Mouse (Mus musculus) Patski (cell line): Measurements from ENCODE around the gene Nectin1. TPM values are rescaled to one million over a fixed set of nuclear protein-coding genes. Genes with fewer than 3 reads are reported as not detected.

Source experiments
- ATAC-seq: fragments of 100-300 bp; one replicate; pipeline ENCODE4 v1.8.0; 2021
- CTCF ChIA-PET: fragments of 350-600 bp; sonication (Branson Sonifier 250); formaldehyde crosslinking; loops from one replicate; lab custom pipeline; 2022; ENCODE audit warnings: inconsistent platforms; lab: Charles Lee
- POLR2A ChIA-PET: fragments of 350-600 bp; sonication (Branson Sonifier 250); formaldehyde crosslinking; loops from one replicate; lab custom pipeline; 2022; ENCODE audit warnings: antibody characterized with exemption, inconsistent platforms; lab: Charles Lee
- DNase-seq: peaks from one replicate; pipeline ENCODE4 v3.0.0-alpha.2; 2011; ENCODE audit warnings: low read depth, low spot score
- H3K27me3 ChIP-seq: fragments of 371-371 bp; one replicate; pipeline ENCODE4 v1.5.1; 2021
- CTCF ChIP-seq: fragments of 100-300 bp; IDR thresholded peaks from one replicate; pipeline ENCODE4 v1.5.1; 2021
- in situ Hi-C: fragments of 300-500 bp; cut with MboI; formaldehyde crosslinking; loops from 3 replicates; pipeline ENCODE4 v1.11.1; 2018; ENCODE audit warnings: low pct_unique_long_range_greater_than_20kb, mixed read lengths
- polyA plus RNA-seq: library from polyadenylated mRNA; unstranded; gene quantifications from one replicate; pipeline ENCODE4 v1.2.3, GENCODE M21; 2021

The Nectin1 gene
- polyA plus RNA-seq, 1 experiment from 2014 or later = 2.8 TPM

GRCm38 (mm10) chr9:43777362-43778360 lies 33.9 kb downstream of the Nectin1 start:
- CTCF ChIA-PET = no interaction called here
- DNase-seq (no peak), ATAC-seq (no peak)
- POLR2A ChIA-PET = no interaction called here
- no peaks in the 10 kb centered on the region for H3K27me3 ChIP-seq
- in situ Hi-C loops = no loop called here
- no peak for TF ChIP-seq CTCF

- DNase-seq (no peak), ATAC-seq (no peak)
- TF ChIP-seq CTCF = no peak
- H3K27me3 ChIP-seq = no peaks in the 10 kb centered on the region
- POLR2A ChIA-PET = no interaction called here
- CTCF ChIA-PET = no interaction called here
- in situ Hi-C loops = no loop called here
These were observed 37.1 kb downstream of the Nectin1 start for GRCm38 (mm10) chr9:43780883-43781282.

- no peaks in the 10 kb centered on the region for H3K27me3 ChIP-seq
- in situ Hi-C loops = no loop called here
- DNase-seq = no peak
- ChIA-PET CTCF (no interaction called here), POLR2A (no interaction called here)
- no peak for TF ChIP-seq CTCF
- ATAC-seq = no peak
These were observed 38.6 kb downstream of the Nectin1 start for GRCm38 (mm10) chr9:43782401-43782800.

DNA sequence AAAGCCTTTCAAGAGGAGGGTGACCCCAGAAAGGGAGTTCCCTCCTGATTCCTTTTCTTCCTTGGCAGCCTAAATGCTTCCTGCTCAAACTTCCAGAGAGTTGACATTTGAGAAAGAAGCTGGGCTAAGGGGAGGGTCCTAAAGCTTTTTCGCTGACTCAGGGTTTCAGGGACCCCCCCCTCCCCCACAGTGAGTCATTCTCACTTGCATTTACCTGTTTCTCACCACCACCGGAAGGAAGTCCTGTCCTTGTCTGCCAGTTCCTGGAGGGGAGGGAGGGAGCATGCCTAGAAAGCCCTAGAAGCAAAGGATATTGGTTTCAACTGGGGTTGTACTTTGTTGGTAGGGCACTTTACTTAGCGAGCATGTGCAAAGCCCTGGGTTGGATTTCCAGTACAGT lies 40.2 kb downstream of the Nectin1 start:
- no peak for DNase-seq
- ChIA-PET CTCF (no interaction called here), POLR2A (no interaction called here)
- no peak for ATAC-seq
- no peak for TF ChIP-seq CTCF
- H3K27me3 ChIP-seq = no peaks in the 10 kb centered on the region
- in situ Hi-C loops = no loop called here

DNA sequence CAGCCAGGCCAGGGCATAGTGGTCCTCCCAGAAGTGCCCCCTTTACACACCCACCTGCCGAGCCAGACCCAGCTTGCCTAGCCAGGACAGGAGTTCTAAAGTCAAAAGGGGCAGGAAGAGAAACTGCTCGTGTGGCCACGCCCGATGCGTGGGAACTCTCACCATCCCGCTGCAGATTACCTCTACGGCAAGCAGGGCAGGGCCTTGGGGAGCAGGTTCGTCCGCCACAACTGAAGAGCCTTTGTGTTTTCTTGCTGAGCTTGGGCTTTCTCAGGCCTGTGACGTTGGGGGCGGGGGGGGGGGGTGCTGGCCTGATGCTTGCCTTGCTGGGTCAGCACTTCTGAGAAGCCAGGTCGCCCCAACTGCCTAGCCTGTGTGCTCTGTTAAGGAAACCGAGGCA lies 41.1 kb downstream of the Nectin1 start:
- in situ Hi-C loops = no loop called here
- H3K27me3 ChIP-seq = no peaks in the 10 kb centered on the region
- POLR2A ChIA-PET = no interaction called here
- TF ChIP-seq CTCF = no peak
- DNase-seq (no peak), ATAC-seq (no peak)
- CTCF ChIA-PET = no interaction called here

DNA sequence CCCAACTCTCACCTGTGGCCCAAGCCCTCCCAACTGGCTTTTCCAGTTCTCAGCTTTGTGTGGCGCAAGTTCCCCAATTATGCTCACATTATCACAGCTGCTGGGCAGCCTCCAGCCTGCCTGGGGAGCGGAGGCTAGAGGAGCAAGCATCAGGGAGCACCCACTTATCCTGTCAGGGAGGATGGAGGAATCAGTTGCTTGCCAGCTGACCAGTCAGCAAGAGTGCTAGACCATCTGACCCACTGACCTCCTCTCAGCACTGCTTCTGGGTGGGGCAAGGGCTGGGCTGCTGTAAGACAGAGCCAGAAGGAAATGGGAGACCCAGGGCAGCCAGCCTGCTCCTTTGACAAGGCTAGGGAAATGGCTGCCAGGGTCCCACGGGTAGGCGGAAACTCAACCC lies 43.8 kb downstream of the Nectin1 start:
- CTCF ChIA-PET = no interaction called here
- ATAC-seq (no peak), DNase-seq (no peak)
- TF ChIP-seq CTCF = no peak
- POLR2A ChIA-PET = no interaction called here
- no peaks in the 10 kb centered on the region for H3K27me3 ChIP-seq
- in situ Hi-C loops = no loop called here

GRCm38 (mm10) chr9:43792681-43793080 lies 48.9 kb downstream of the Nectin1 start:
- in situ Hi-C loops = no loop called here
- TF ChIP-seq CTCF = no peak
- no peaks in the 10 kb centered on the region for H3K27me3 ChIP-seq
- ChIA-PET CTCF (interaction anchor here (1.1 to 1.2 kb wide), 2 partner anchors 9 to 33 kb away, joined by 3 to 4 read pairs; no protein-coding TSS in a partner anchor), POLR2A (no interaction called here)
- DNase-seq (no peak), ATAC-seq (no peak)

DNA sequence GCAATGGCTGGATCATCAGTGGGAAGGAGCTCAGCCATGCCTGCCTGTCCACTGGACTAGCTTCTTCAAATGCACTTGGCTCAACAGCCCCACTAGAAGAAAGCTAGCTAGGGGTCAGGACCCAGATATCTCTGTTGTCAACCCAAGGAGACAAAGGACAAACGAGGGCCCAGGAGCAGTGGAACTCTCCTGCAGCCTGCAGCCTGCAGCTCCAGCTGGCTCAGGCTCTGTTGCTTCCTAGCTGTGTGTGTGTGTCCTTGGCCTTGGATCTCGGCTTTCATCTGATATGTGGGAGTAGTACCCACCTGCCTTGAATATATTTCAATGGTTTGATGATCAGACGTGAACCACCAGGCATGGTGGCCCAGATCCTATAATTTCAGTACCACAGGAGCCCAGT lies 49.6 kb downstream of the Nectin1 start:
- no peak for DNase-seq
- H3K27me3 ChIP-seq = no peaks in the 10 kb centered on the region
- ATAC-seq = no peak
- ChIA-PET CTCF (interaction anchor here (1.1 to 1.2 kb wide), 2 partner anchors 8 to 33 kb away, joined by 3 to 4 read pairs; no protein-coding TSS in a partner anchor), POLR2A (no interaction called here)
- in situ Hi-C loops = no loop called here
- no peak for TF ChIP-seq CTCF

DNA sequence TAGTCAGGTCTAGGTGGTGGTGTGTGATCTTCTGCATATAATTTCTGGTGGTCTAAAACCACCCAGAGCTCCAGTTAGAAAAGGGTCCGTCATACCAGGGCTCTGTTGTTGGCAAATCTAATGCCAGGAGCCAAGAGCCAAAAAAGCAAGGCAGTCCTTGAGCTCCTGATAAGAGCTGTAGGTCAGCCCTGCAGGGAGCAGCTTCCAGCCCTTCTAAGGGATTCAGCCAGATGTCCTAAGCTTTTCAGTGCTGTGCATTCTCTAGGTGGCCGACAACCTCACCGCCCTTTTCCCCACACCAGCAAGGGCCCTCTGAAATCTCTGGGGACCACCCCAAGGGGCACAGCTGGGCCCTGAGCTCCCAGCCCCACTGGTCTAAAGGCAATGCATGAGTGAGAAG lies 52.2 kb downstream of the Nectin1 start:
- POLR2A ChIA-PET = interaction anchor here (0.8 kb wide), 1 partner anchor 10 kb away, joined by 3 read pairs; no protein-coding TSS in a partner anchor

GRCm38 (mm10) chr9:43796841-43797740 lies 53.3 kb downstream of the Nectin1 start:
- in situ Hi-C loops = loop anchor here (5.0 kb wide), 1 partner anchor 455 kb away; no protein-coding TSS in a partner anchor
- DNase-seq = no peak
- no peak for TF ChIP-seq CTCF
- CTCF ChIA-PET = no interaction called here
- POLR2A ChIA-PET = interaction anchor here (0.8 kb wide), 1 partner anchor 11 kb away, joined by 3 read pairs; no protein-coding TSS in a partner anchor
- H3K27me3 ChIP-seq = no peaks in the 10 kb centered on the region
- no peak for ATAC-seq

More for the DNA sequence above, 52.2 kb downstream of the Nectin1 start:
- ATAC-seq (no peak), DNase-seq (no peak)
- CTCF ChIA-PET = no interaction called here
- in situ Hi-C loops = loop anchor here (5.0 kb wide), 1 partner anchor 454 kb away; no protein-coding TSS in a partner anchor
- H3K27me3 ChIP-seq = no peaks in the 10 kb centered on the region
- TF ChIP-seq CTCF = no peak
